Mouse (Mus musculus): ENCODE data around the gene Chrng.

The Chrng gene

DNA sequence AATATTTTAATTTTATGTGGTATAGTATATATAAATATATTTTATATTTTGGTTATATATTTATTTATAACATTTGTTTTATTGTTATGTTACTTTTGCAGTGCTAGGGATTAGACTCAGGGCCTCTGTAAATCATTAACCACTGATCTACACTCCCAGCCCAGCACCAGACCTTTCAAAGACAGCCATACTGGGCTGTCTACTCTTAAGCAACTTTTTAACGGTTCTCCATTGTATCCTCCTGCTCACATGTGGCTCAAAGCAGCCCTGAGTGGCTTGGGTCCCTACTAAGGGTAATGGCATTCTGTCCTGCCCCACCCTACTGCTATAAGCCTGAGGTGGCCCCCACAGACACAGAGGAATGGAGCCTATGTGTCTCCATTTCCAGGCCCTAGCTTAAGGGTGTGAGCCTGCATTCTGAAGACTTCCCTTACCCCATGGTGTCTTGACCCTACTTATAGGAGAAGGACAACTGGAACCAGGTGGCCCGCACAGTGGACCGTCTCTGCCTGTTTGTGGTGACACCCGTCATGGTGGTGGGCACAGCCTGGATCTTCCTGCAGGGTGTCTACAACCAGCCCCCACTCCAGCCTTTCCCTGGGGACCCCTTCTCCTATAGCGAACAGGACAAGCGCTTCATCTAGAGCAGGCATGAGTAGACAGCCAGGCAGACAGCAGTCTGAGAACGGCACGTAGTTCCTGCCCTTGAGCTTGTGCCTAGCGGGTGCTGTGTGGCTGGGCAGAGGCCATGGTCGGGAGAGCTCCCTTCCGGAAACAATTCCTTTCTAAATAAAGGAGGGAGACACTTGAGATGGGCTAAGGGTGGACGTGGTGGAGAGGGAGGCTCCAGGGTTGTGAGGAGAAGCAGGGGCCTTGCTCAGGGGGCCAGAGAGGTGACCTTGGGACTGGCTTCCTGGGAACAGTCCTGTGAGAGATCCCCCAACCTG, 6.1 kb upstream of the Chrng start:
- in situ Hi-C loops (cut with MboI, MseI): no loop called here

GRCm38 (mm10) chr1:87200811-87201210, 3.6 kb upstream of the Chrng start:
- in situ Hi-C loops (cut with MboI, MseI): no loop called here

DNA sequence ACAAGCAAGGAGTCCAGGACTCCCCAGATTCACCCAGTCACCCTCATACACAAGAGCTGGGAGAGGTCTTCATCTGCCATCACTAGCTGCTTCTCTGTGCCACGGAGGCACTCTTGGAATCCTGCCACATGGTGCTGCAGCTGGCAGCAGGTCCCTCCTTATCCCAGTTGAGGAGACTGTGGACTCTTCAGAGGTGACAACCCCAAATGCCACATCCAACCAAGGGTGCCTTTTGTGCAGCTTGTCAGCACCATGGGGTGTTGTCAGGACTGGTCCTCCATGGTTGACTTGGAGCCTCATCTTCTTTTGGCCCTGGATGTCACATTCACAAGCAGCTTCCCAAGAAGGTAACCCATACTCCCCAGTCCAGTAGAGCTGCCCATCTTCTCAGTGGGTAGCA, 2.6 kb upstream of the Chrng start:
- in situ Hi-C loops (cut with MboI, MseI): no loop called here

GRCm38 (mm10) chr1:87203779-87204178, 678 bp upstream of the Chrng start:
- in situ Hi-C loops (cut with MboI, MseI): no loop called here

DNA sequence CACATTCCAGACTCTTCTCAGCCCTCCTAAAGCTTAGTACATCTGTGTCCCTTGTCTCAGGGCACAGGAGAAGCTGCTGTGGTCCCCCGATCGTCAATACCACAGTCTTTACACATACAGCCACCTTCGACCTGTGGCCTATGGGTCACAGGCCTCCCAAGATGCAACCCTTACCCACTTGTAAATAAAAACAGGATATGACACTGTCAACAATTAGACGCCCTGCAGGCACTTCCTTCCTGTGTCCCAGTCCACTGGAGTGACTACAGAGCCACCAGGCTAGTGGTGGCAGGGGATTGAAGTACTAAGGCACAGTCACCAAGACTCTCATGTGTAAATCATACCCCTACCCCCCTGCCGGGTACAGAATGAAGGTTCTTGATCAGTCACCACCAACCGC, 581 bp downstream of the Chrng start:
- in situ Hi-C loops (cut with MboI, MseI): loop anchor here (5.0 kb wide), 1 partner anchor 33 kb away; no protein-coding TSS in a partner anchor

DNA sequence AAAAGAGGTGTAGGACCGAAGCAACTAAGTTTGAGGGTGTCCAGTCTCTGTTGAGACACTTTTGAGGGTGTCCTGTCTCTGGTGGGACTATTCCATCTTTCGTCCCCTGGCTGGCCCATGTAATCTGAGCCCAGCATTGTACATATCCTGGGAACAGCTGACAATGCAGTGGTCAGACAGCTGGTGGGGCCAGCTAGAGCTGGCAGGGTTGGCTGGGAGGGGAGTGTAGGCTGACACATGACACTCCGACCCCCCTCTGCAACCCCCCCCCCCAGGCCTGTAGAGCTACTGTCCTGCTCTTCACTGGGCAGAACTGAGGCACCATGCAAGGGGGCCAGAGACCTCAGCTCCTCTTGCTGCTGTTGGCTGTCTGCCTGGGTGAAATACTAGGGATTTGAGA, 1.0 kb downstream of the Chrng start:
- in situ Hi-C loops (cut with MboI, MseI): loop anchor here (5.0 kb wide), 1 partner anchor 33 kb away; no protein-coding TSS in a partner anchor

DNA sequence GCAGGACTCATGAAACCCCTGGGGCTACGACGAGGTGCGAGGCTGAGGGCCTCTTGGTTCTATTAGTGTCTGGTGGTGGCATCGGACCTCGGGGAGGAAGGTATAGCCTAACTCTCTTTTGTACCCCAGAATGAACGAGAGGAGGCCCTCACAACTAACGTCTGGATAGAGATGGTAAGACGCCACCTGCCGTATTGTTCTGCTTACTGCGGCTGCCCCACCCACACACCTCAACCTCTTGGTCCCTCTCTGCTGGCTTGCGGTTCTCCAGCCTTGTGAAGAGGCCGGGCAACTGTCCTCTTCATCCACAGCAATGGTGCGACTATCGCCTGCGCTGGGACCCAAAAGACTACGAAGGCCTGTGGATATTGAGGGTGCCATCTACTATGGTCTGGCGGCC, 1.9 kb downstream of the Chrng start:
- in situ Hi-C loops (cut with MboI, MseI): loop anchor here (5.0 kb wide), 1 partner anchor 34 kb away; no protein-coding TSS in a partner anchor

DNA sequence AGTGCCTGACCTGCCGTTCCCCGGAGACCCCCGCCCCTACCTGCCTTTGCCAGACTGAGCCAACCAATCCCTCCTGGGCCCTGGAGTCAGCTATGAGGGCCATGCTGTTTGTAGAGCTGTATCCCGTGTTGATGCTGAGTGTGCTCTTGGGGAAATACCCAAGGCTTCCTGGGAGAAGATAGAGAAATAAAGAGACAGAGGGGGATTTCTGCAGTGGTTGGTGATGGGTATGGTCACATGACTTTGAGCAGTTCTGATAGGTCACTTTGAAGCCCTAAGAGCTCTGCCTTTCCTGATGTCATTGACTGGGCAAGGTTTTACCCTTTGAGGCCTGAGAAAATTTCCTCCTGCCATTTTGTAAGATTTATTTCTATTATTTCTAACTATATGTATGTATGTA, 7.0 kb downstream of the Chrng start:
- in situ Hi-C loops (cut with MboI, MseI): no loop called here

DNA sequence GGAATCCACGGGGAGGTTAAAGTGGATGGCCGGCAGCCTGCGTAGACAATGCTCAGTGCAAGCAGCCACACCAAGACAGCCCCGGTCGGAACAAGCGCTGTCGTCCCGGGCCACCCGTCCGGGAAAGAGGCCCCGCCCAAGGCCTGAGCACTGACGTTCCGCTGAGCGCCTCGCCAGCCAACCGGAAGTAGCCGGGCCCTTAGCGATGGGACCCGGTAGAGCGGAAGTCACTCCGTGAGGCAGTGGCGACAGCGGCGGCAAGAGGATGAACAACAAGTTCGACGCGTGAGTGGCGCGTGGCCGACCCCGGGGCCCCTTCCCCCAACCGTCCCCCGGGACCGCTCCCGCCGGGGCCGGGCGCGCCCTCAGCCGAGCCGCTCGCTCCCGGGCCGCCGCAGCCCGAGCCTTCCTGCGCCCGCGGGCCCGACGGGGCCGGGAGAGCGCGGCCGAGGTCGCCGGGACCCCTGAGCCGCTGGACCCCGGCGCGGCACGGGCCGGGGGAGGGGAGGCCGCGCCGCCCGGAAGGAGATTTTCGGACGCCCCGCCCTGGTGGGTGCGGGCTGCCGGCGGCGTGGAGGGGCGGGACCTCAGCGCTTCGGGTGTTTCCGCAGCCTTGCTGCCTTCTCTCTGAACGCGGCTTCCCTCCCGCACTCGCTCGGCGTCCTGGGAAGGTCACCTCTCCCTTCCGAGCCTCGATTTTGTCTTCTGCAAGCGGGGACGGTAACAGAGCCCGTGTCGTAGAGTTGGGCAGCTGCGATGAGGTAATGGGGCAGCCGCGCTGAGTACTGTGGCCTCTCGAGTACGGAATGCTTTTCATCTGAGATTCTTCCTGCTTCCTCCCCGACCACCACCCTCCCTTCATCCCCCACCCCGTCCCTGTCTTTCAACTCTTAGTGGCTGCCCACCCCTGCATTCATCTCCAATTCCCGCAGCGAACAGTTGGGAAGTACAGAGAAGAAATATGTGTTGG, 9.6 kb downstream of the Chrng start, which contains the start of gene Eif4e2:
TSS of gene Eif4e2 (plus strand) at position 180 of the 970 bp plus-strand sequence.
- in situ Hi-C loops (cut with MboI, MseI): no loop called here

- in situ Hi-C loops (cut with MboI, MseI): no loop called here
Measured at GRCm38 (mm10) chr1:87214748-87215147, 10.3 kb downstream of the Chrng start.

DNA sequence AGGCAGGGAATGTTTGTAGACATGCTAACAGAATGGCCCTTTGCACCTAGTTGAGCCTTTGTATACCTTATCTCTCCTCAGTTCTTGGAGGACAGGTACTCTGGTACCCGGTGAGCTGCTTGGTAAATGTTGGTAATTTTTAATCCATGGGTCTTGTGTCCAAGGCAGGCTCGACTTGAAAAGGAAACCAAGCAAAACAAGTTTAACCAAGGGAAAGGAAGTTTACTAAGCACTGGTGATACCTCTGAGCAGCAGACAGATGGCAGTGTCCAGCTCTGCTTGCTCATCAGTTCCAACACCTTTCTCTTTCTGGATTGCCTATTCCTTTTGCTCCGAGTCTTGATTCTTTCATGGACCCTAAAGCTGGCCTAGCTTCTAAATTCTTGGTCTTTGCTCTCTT, 13.5 kb downstream of the Chrng start:
- in situ Hi-C loops (cut with MboI, MseI): no loop called here

GRCm38 (mm10) chr1:87225739-87226138, 21.3 kb downstream of the Chrng start:
- in situ Hi-C loops (cut with MboI, MseI): no loop called here

- in situ Hi-C loops (cut with MboI, MseI): no loop called here
Measured at GRCm38 (mm10) chr1:87226409-87227159, 22.1 kb downstream of the Chrng start.

DNA sequence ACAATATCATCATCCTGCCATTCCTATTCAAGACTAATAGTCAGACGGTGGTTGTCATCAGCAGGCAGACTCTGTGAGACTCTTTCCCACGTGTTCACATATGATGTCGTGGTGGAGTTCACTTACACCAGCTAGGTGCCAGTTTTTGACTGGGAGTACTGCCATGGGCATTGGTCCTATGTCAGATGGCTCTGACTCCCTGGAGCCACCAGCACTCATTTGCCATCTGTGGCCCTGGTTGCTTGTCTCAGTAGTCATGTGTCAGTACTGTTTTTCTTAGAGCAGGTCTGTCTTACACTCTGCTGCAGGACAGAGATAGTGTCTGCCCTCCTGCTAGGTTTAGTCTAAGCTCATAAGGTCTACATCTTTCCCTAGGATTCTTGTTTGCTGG, 22.7 kb downstream of the Chrng start:
- in situ Hi-C loops (cut with MboI, MseI): no loop called here

- in situ Hi-C loops (cut with MboI, MseI): no loop called here
Measured at GRCm38 (mm10) chr1:87230606-87231005, 26.1 kb downstream of the Chrng start.

- in situ Hi-C loops (cut with MboI, MseI): no loop called here
Measured at GRCm38 (mm10) chr1:87232197-87232596, 27.7 kb downstream of the Chrng start.

DNA sequence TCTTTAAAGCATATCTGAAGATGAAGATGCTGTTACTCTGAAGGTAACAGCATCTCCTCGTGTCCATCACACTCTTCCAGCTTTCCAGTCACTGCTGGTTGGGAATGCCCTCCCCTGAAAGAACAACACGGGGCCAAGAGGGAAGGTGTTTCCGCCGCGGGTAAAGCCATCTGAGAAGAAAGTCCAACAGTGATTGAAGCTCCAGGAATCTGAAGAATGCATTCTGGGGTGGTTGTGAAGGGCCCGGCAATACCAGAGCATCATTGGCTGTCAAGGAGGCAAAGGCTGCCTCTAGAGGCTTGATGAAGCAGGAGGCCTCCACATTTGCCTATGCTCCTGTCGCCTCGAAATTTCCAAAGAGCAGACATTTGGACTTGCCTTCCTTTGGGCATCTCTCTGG, 34.6 kb downstream of the Chrng start:
- in situ Hi-C loops (cut with MboI, MseI): no loop called here

- in situ Hi-C loops (cut with MboI, MseI): loop anchor here (10.0 kb wide), 1 partner anchor 172 kb away; no protein-coding TSS in a partner anchor
Measured at GRCm38 (mm10) chr1:87243021-87243420, 38.6 kb downstream of the Chrng start.

DNA sequence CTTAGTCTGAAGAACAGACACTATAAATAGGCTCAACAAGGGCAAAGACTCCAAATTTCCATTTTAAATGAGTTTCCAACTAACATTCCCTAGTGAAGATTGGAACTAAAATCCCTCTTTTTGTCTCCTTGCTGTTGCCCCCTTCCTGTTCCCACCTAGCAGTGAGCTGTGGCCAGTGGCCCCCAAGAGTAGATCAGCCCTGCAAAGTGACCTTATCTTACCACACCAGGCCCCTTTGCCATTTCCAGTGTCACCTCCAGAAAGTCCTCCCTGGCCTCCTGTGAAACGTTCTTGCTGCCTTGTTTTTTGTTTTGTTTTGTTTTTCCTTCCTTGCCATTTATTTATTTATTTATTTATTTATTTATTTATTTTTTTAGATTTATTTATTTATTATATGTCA, 41.0 kb downstream of the Chrng start:
- in situ Hi-C loops (cut with MboI, MseI): loop anchor here (10.0 kb wide), 1 partner anchor 169 kb away; no protein-coding TSS in a partner anchor

GRCm38 (mm10) chr1:87245929-87246815, 41.7 kb downstream of the Chrng start:
- in situ Hi-C loops (cut with MboI, MseI): loop anchor here (10.0 kb wide), 1 partner anchor 169 kb away; no protein-coding TSS in a partner anchor

All from T-helper 2 cell (primary cell).